In the genomic region with DNA sequence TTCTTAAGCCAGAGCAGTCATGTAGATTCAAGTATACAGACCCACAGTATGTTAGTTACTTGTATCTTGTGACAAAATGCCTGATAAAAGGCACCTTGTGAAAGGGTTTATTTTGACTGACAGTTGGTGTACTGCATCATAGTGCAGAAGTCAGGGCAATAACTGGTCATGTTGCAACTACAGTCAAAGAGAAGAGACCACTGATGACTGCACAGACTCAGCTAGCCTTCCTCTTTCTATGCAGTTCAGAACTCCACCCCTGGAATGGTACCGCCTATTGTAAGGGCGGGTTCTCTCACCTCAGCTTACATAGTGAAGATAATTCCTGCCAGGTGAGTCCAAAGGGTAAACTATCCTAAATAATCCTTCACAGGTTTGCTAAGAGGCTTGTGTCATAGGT, we compare ENCODE assay signal across 31 mouse cellular contexts.
"Had no signal": no experiment of that assay in that cellular context is flagged by ENCODE, and none has a peak within 500 bp of the region (broad histone marks: within the 10 kb centered on the region; RNA-seq: fewer than 3 reads in every experiment).

No protein-coding gene starts in this region.

- H3K27ac ChIP-seq: left cerebral cortex, adult 2 months; limb, embryonic 10.5 days; limb, embryonic 12.5 days; limb, embryonic 13.5 days; limb, embryonic 15.5 days; liver, embryonic 12.5 days; liver, embryonic 13.5 days; liver, embryonic 14.5 days; liver, embryonic 15.5 days; lung, embryonic 15.5 days; macrophage; midbrain, embryonic 10.5 days; midbrain, embryonic 12.5 days; midbrain, embryonic 13.5 days; midbrain, embryonic 15.5 days had no signal

- H3K4me1 ChIP-seq: limb, embryonic 10.5 days; limb, embryonic 12.5 days; limb, embryonic 13.5 days; limb, embryonic 15.5 days; liver, embryonic 12.5 days; liver, embryonic 13.5 days; liver, embryonic 15.5 days; lung, embryonic 15.5 days; megakaryocyte, embryonic 14.5 days; midbrain, embryonic 10.5 days; midbrain, embryonic 12.5 days; midbrain, embryonic 13.5 days; midbrain, embryonic 15.5 days had no signal

- H3K9me3 ChIP-seq: limb, embryonic 10.5 days; limb, embryonic 12.5 days; limb, embryonic 13.5 days; limb, embryonic 15.5 days; liver, embryonic 12.5 days; liver, embryonic 13.5 days; liver, embryonic 15.5 days; lung, embryonic 15.5 days; megakaryocyte, embryonic 14.5 days; midbrain, embryonic 10.5 days; midbrain, embryonic 12.5 days; midbrain, embryonic 13.5 days; midbrain, embryonic 15.5 days had no signal

- H3K27me3 ChIP-seq: limb, embryonic 12.5 days; limb, embryonic 13.5 days; limb, embryonic 15.5 days; liver, embryonic 12.5 days; liver, embryonic 13.5 days; liver, embryonic 15.5 days; lung, embryonic 15.5 days; midbrain, embryonic 12.5 days; midbrain, embryonic 13.5 days; midbrain, embryonic 15.5 days had no signal

- ATAC-seq: liver, embryonic 12.5 days; liver, postnatal 0 days; midbrain, embryonic 13.5 days; midbrain, embryonic 15.5 days; midbrain, embryonic 16.5 days had no signal

- H3K4me2 ChIP-seq: limb, embryonic 12.5 days; limb, embryonic 13.5 days; limb, embryonic 15.5 days; liver, embryonic 11.5 days; liver, embryonic 12.5 days; liver, embryonic 13.5 days; liver, embryonic 15.5 days; lung, embryonic 14.5 days; lung, embryonic 15.5 days; midbrain, embryonic 11.5 days; midbrain, embryonic 12.5 days; midbrain, embryonic 13.5 days; midbrain, embryonic 15.5 days had no signal

- H3K4me3 ChIP-seq: left cerebral cortex, adult 2 months; limb, embryonic 10.5 days; limb, embryonic 12.5 days; limb, embryonic 13.5 days; limb, embryonic 15.5 days; liver, embryonic 12.5 days; liver, embryonic 13.5 days; liver, embryonic 15.5 days; lung, embryonic 15.5 days; megakaryocyte, embryonic 14.5 days; midbrain, embryonic 10.5 days; midbrain, embryonic 12.5 days; midbrain, embryonic 13.5 days; midbrain, embryonic 15.5 days; myocyte had no signal

- DNase-seq: left cerebral cortex, postnatal 4 days; liver; liver, embryonic 13.5 days; liver, postnatal 0 days; lung, adult 18-20 months; lung, adult 2 months; lung, postnatal 10 days; lung, postnatal 14 days; lung, postnatal 36 days; lung, postnatal 4 days; midbrain, embryonic 14.5 days had no signal

- H3K36me3 ChIP-seq: limb, embryonic 10.5 days; limb, embryonic 12.5 days; limb, embryonic 13.5 days; limb, embryonic 15.5 days; liver, embryonic 12.5 days; liver, embryonic 13.5 days; liver, embryonic 15.5 days; lung, embryonic 15.5 days; midbrain, embryonic 10.5 days; midbrain, embryonic 12.5 days; midbrain, embryonic 13.5 days; midbrain, embryonic 15.5 days had no signal

- H3K9ac ChIP-seq: limb, embryonic 12.5 days; limb, embryonic 13.5 days; limb, embryonic 15.5 days; liver, embryonic 12.5 days; liver, embryonic 13.5 days; liver, embryonic 14.5 days; liver, embryonic 15.5 days; liver, postnatal 0 days; lung, embryonic 14.5 days; lung, embryonic 15.5 days; midbrain, embryonic 12.5 days; midbrain, embryonic 13.5 days; midbrain, embryonic 15.5 days had no signal
